Mouse (Mus musculus) lung, adult 2 months (tissue): ENCODE measurements around the gene Tcam1.
A peak's percentile ranks its signal among the peaks of the same experiment; 100 is the strongest.

Experiments used
- CTCF ChIP-seq: fragments of 200-500 bp; IDR thresholded peaks from 2 replicates; pipeline ENCODE4 v1.5.1; 2011; ENCODE audit warnings: mild to moderate bottlenecking, low read length, control low read depth; ENCODE audit not compliant: insufficient read depth
- POLR2A ChIP-seq: fragments of 200-500 bp; IDR thresholded peaks from 2 replicates; pipeline ENCODE4 v1.6.1; 2011; ENCODE audit warnings: low read depth, mild to moderate bottlenecking, control low read depth, low read length, borderline replicate concordance; ENCODE audit errors: extremely low read depth

DNA sequence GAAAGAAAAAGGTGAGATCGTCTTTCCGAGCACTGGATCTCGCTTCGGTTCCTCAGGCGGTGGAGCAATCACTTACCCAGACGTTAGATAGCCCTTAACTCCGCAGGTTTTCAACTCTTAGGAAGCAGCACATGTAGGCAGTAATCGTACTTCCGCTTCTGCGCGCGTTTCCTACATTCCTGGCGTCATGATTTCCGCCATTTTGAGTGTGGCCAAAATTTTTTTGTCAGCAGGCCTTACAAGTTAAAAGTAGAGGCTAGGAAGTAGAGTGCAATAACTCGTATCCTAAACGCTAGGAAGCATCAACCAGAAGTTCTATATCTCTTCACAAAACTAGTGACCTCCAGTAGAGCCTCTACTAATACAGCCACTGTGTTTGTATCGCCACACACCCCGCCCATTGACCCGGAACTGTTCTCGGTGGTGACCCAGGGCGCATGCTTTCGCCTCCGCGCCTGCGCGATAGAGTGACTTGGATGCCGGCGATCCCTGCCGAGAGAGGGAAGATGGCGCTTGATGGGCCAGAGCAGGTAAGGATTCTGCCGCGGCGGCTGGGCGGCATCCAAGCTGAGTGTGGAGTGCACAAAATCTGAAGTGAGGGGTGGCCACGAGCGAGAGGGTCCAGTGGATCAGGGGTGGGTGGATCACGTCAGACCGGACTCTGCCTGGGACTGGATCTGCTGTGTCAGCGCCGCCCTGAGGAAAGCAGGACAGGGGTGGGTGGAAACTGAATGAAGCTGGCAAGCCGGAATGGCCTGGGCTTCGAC, 20.6 kb upstream of the Tcam1 start, which contains the start of the genes Ftsj3 and Psmc5:
- no peak for TF ChIP-seq CTCF
- TF ChIP-seq POLR2A, result peak; percentile 82
